Mouse (Mus musculus): ENCODE measurements at regions not wholly inside any gene's neighbourhood (a gene's known extent, or its start where the extent isn't known, plus 50 kb on each side); places are given as distances from the start of the nearest gene placed in this dataset.

GRCm38 (mm10) chr6:140200322-140200721 is 159.1 kb upstream of the Plcz1 start:
- TF ChIP-seq FLI1 (IDR thresholded peaks at IDR 0.05; ENCODE audit: low read length) (no peak), GATA1 (IDR thresholded peaks at IDR 0.05; ENCODE audit: borderline replicate concordance, low read length) (no peak)

All from megakaryocyte, embryonic 14.5 days (primary cell).